Mouse (Mus musculus) megakaryocyte progenitor cell, adult 5-6 weeks (primary cell): ENCODE data around the gene Zbtb9. TPM values are rescaled to one million over a fixed set of nuclear protein-coding genes. Genes with fewer than 3 reads are reported as not detected.
A peak's percentile ranks its signal among the peaks of the same experiment; 100 is the strongest.

ENCODE experiments used
- ATAC-seq: replicated peaks from 2 replicates; pipeline ENCODE4 v1.8.0; 2016; ENCODE audit warnings: mild to moderate bottlenecking, moderate TSS enrichment, inconsistent platforms; ENCODE audit not compliant: poor library complexity
- total RNA-seq, 2 experiments: library from RNA; stranded (forward) in 1 of 2; stranded (reverse) in 1 of 2; fragments of 157-497, 149-512 nt in 1 of 2; fragments of 200-1000 nt in 1 of 2; gene quantifications; 2 replicates each; pipeline versions ENCODE4 v1.2.3 to v1.2.4; 2015 to 2017

Zbtb9 gene
- total RNA-seq, 2 experiments from 2014 or later, result 5.3 to 16.3 TPM

GRCm38 (mm10) chr17:27011167-27011566 lies 38.2 kb downstream of the Zbtb9 start:
- no peak for ATAC-seq

DNA sequence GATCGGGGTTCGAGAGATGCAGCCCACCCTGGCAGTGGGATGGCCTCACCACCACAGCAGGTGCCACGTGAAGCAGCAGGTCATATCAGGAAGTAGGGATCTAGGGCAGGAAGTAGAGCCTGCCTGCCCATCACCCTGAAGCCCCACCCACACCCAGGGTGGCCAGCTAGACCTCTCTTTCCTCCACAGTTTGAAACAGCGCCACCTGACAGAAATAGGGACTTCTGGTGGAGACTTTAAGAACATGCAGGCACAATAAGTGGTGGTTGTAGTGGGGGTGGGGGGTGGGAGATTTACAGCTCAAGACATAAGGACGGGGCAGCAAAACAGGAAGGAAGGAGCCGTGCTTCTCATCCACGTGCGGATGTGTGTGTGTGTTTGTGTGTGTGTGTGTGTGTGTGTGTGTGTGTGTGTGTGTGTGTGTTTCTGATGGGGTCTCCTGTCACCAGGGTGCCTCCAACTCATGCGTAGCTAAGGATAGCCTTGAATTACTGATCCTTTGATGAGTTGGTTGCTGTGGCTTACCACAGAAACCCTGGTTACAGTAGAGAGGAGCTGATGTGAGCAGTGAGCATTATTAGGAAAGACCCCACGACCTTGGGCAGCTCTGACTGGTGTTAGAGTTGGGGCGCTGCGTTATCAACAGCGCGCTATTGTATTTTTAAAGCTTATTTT lies 39.2 kb downstream of the Zbtb9 start:
- ATAC-seq, result peak; percentile 89

GRCm38 (mm10) chr17:27012909-27013308 lies 39.9 kb downstream of the Zbtb9 start:
- peak; percentile 52 for ATAC-seq

DNA sequence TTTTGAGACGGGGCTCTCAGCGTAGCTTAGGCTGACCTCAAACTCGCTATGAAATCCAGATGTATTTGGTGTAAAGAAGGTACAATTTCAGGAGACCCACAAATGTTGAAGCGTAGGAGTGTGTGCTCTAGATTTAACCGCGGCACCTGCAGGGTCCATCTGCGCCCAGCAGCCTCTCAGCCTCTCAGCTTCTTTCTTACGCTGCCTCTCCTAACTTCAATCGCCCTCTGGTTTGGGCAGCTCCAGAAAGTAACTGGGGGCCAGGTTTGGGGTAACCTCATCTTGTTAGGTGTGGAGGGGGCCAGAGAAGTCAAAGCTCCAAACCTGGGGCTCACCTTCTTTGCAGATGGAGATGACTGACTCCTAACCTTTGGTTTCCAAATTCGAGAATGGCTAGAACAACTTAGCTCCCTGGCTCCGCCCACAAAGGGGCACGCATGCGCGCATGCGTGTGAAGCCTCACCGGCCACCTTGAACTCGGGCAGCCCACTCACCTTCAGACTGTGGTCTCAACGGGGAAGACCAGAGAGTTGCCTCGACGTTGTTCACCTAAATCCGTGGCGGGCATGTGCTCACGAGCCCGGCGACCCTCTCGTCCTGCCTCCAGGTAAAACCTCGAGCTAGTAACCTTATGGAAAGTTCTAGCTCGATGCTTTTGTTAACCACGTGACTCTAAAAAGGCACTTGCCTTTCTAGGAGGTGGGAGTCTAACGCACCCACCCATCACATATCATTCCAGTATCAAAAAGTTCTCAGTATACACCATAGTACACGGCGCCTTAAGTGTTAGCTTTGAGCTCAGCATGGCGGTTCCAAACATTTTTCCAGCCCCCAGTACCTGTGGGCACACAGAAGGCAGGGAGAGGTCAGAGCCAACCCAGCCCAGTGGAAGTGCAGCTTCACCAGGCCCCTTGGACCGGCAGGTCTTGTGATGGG lies 44.9 kb downstream of the Zbtb9 start:
- ATAC-seq, result peak; percentile 82

DNA sequence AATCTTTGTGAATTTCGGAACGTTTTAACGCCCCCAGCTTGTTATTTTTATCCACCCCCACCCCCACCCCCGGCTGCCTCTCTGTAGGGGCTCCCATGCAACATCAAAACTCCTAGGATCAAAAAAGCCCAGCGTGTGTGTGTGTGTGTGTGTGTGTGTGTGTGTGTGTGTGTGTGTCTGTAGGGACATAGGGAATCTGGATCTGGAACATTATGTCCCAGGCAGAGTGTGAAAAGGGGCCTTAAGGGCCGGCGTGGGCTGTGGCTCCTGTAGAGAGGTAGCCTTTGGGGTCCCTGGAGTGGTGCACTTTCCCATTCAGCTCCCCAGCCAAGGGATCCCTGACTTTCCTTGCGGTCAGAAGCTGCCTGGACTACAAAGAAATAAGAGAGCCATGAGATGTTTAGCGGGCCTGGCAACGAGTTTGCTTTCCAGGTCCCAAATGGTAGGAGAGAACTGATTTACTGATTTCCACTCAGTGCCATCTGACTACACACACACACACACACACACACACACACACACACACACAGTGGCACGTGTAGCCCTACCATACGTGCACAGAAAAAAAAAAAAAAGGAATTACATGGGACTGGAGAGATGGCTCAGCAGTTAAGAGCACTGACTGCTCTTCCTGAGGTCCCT lies 45.7 kb downstream of the Zbtb9 start:
- ATAC-seq, result no peak

DNA sequence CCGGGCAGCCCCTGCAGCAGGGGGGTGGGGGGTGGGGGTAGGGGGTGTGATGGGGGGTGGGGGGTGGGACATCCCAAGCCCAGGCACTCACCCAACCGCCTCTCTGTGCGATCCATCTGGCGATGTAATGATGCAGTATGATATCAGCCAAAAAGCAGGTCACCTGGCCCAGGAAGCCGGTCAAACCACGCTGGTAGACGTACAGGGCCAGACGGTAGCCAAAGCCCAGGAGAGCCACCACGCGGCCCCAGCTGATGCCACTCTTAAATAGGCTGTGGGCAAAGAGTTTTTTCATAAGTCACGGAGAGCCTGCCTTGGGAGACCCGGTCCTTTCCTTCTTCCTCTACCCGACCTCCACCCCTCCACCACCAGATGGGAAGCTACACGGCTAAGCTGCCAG lies 48.1 kb downstream of the Zbtb9 start:
- no peak for ATAC-seq

DNA sequence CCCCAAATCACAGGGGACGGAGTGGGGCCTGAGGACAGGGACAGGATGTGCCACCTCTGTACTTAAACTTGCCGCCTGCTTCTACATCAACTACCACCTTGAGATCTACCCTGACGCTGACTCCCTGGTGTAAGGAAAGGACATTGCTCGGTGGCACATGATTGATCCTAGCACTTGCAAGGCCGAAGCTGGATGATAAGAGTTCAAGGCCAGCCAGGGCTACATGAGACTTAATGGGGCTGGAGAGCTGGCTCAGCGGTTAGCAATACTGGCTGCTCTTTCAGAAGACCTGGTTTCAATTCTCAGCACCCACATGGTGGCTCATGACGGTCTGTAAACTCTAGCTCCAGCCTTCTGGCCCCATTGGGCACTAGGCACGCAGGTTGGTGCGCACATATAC lies 48.8 kb downstream of the Zbtb9 start:
- no peak for ATAC-seq

DNA sequence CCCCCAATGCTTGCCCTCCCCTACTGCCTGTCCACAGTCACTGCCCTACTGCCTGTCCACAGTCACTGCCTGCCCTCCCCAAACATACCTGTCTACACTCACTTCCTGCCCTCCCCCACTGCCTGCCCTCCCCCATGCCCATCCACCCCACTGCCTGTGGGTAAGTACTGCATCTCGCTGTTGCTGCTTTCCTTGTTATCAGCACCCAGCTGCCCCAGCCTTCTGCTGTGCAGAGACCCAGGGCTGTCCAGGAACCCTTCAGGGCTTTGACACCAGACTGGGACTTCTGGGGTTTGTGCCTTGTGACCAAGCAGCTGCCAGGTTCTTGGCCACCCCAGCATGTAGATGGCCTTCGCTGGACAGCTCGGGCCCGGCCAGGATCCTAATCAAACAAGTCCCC lies 50.4 kb downstream of the Zbtb9 start:
- peak; percentile 45 for ATAC-seq

GRCm38 (mm10) chr17:27025326-27025902 lies 52.4 kb downstream of the Zbtb9 start:
- ATAC-seq, result peak; percentile 17; the same call in 1 of the 2 replicates

GRCm38 (mm10) chr17:27025951-27026350 lies 53.0 kb downstream of the Zbtb9 start:
- ATAC-seq, result no peak

GRCm38 (mm10) chr17:27027460-27028283 lies 54.7 kb downstream of the Zbtb9 start:
- peak; percentile 56 for ATAC-seq

GRCm38 (mm10) chr17:27028284-27028795 lies 55.4 kb downstream of the Zbtb9 start:
- peak; percentile 82 for ATAC-seq

GRCm38 (mm10) chr17:27028909-27029308 lies 55.9 kb downstream of the Zbtb9 start, which contains the start of gene Bak1:
TSS of gene Bak1 (minus strand) at chr17:27029009.
- ATAC-seq, result no peak

- ATAC-seq, result no peak
Observed at GRCm38 (mm10) chr17:27029431-27029830, 56.5 kb downstream of the Zbtb9 start.

GRCm38 (mm10) chr17:27030896-27031295 lies 57.9 kb downstream of the Zbtb9 start:
- no peak for ATAC-seq

- no peak for ATAC-seq
Observed at GRCm38 (mm10) chr17:27032328-27032727, 59.4 kb downstream of the Zbtb9 start.

GRCm38 (mm10) chr17:27032869-27033268 lies 59.9 kb downstream of the Zbtb9 start:
- peak; percentile 57 for ATAC-seq

DNA sequence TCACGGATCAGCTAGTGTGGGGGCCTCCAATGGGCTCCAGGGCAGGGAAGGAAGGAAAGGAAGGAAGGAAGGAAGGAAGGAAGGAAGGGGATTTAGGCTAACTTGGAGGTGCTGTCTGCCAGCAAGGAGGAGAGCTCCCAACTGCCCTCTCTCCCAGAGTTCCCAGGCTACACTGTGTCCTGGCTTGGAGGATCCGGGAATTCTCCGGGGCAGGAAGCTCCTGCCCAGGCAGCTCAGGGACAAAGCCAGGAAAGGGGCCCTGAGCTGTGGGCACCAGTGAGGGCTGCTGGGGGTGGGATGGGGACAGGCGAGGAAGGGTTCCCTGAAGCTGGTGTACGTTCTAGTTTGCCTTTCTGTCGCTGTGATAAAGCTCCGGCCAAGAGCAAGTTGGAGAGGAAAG lies 63.5 kb downstream of the Zbtb9 start:
- ATAC-seq, result no peak

GRCm38 (mm10) chr17:27038335-27039050 lies 65.5 kb downstream of the Zbtb9 start:
- no peak for ATAC-seq
